Mouse (Mus musculus) cerebral cortex, adult 2 months (tissue): Measurements from ENCODE around the gene Snrk.

Experiments
- WGBS: fragments of 180-500 bp; shearing (Covaris S2); methylation state at CpG from one replicate; pipeline ENCODE4 v1.1.7; 2018; 5-methylcytosine and 5-hydroxymethylcytosine counted together

Snrk gene

DNA sequence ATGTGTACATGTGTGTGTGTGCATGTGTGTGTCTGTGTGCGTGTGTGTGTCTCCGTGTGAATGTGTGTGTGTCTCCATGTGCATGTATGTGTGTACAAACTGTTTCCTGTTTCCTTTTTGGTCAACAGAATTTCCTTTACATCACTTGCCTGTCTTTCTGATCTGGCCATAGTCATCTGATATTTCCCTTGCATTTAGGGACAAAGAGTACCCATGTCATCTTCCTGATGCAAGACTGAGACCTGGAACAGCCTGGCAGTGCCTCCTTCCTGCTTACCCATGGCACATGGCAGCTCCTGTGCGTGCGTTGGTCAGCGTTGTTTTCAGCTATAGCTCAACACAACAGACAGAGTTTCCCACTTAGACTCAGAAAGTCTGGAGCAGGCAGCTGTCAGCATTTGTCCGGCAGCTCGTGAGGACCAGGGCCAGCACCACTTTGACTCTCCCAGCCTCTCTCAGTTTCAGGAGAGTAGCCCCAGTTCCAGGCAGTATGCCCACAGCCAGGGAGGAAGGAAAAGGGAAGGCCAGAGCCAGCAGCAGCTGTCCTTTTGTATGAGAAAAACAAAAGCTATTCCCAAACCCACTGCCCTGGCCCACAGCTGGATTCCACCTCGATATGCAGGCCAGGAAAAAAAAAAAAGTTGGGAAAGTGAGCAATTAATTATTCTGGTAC is 7.4 kb upstream of the Snrk start:
- 52% methylated on average over 8 of the region's 8 CpGs for WGBS

- WGBS = 87% methylated on average over 6 of the region's 6 CpGs
Observed at GRCm38 (mm10) chr9:122110508-122110907, 6.6 kb upstream of the Snrk start.

- 88% methylated on average over 5 of the region's 5 CpGs for WGBS
Observed at GRCm38 (mm10) chr9:122110921-122111320, 6.1 kb upstream of the Snrk start.

DNA sequence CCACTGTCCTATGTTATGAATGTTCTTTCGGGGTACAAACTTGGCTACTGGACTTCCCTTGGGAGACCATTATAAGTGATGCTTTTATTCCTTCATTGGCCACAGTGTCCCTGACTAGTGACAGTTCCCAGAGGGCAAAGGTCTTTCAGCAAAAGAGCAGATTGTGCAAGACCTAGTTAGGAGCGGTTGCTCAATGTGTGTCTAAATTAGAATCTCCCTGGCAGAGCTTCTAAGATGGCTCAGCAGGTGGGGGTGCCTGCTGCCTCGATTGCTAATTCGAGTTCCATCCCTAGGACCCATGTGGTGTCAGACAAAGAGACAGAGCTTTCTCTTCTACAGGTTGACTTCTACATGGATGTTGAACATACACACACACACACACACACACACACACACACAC is 1.5 kb upstream of the Snrk start:
- WGBS = 46% methylated on average over 4 of the region's 4 CpGs

- 4% methylated on average over 1 of the region's 1 CpGs for WGBS
Observed at GRCm38 (mm10) chr9:122116359-122116758, 707 bp upstream of the Snrk start.

GRCm38 (mm10) chr9:122117692-122118529 is 845 bp downstream of the Snrk start:
- 2% methylated on average over 40 of the region's 40 CpGs for WGBS

- WGBS = 36% methylated on average over 3 of the region's 3 CpGs
Observed at GRCm38 (mm10) chr9:122120089-122120488, 3.0 kb downstream of the Snrk start.

GRCm38 (mm10) chr9:122122113-122122512 is 5.0 kb downstream of the Snrk start:
- WGBS = 74% methylated on average over 5 of the region's 5 CpGs

- 69% methylated on average over 5 of the region's 5 CpGs for WGBS
Observed at GRCm38 (mm10) chr9:122123181-122123580, 6.1 kb downstream of the Snrk start.

DNA sequence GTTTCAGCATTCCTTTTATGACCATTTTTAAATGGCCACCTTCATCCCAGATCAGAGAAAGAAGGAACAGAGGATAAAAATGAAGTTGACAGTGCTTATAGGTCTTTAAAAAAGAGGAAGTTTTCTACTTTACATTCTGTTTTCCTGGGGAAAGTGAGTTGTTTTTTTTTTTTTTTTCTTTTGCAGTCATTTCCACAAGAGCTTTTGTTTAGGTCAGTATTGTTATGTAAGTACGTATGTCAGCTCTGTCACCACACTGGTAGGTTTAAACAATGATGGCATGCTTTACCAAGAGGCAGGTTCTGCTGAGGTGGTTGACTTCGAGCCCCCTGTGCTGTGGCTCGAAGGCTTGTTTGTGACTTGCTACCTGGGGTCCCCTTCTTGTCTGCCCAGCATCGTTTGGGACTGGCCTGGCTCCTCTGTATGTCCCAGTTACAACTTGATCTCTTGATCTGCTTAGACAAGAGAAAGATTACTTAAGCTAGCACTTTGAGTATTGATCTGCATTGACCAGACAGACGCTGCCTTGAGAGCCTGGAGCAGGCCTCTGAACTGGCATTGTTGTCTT is 8.7 kb downstream of the Snrk start:
- 65% methylated on average over 5 of the region's 5 CpGs for WGBS

DNA sequence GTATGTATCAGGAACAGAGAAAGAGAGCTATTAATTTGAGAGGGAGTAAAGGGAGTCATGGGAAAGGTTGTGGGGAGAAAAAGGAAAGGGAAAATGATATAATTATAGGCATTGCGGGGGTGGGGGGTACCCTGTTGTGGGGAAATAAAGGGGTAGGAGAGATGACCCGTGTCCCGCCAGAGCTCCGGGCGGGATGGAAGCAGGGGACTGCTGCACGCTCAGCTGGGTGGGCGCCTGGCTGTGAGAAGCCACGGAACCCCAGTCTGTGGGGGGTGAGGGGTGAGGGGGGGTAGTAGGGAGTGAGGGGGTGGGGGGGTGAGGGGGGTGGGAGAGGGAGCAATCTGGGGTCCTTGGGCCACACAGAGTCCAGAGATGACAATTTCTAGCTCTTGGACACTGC is 9.7 kb downstream of the Snrk start:
- 72% methylated on average over 8 of the region's 8 CpGs for WGBS

GRCm38 (mm10) chr9:122127271-122127785 is 10.3 kb downstream of the Snrk start:
- 75% methylated on average over 3 of the region's 3 CpGs for WGBS

DNA sequence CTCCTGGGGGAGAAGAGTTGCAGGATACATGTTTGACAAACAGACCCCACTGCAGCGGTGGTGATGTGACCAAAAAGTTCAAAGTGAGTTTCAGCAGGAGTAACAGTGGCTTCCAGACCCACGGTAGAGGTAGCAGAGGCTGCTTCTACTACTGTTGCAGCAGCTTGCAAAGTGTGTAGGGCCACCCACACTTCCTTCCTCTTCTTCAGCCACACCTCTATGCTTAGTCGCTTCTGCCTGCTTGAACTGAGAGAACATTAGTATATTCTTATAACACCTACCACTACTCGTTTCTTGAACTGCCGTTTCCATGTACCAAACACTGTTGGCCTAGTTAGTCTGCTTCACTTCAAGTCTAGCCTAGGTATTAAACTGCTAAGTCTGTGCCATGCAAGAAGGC is 11.6 kb downstream of the Snrk start:
- 37% methylated on average over 5 of the region's 5 CpGs for WGBS

DNA sequence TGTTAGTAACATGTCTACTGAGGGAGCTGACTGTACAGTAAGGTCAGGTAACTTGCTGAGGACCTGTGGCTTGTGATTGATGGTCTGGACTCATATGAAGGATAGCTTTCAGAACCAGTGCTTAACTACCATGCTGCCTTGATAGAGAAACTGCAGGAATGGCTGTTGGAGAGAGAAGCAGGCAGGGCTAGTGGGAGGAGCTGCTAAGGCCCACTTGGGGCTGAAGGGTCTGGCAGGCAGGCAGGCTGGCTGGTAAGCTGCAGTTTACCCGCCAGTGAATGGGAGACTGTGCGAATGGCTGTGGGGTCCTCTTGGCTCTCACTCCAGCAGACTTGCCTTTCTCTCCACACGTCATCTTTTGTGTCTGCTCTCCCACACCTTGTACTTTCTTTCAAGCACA is 13.6 kb downstream of the Snrk start:
- 53% methylated on average over 3 of the region's 3 CpGs for WGBS

- 87% methylated on average over 7 of the region's 7 CpGs for WGBS
Observed at GRCm38 (mm10) chr9:122132145-122132544, 15.1 kb downstream of the Snrk start.

DNA sequence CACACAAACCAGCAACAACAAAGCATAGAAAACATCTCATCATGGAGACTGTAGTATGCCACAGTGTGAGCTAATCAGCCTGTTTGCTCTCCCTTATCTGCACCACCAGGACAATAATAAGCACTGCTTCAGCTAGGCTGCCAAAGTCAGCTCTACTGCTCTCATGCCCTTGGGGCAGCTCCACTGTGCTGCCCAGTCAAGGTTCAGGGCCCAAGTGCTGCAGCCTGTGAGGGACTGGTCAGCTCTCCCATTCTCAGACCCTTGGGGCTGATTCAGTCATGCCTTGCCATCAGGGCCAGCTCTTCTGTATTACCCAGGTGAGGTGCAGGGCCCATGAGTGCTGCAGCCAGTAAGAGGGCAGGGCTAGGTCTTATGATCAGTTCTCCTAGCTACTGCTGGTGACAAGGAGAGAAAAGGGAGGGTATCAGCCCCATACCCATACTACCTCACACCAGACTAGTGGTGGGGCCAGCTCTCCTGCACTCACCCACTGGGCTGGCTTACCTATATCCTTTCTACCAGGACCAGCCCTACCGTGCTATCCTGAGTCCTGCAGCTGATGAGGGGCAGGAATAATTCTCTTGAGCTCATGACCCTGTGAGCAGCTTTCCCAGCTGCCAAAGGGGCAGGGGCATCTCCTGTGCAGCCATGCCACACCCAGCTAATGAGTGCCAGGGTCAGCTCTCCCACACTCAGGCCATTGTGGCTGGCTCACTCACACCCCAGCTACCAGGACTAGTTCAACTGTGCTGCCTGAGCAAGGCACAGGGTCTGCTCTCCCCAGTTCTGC is 18.2 kb downstream of the Snrk start:
- WGBS = 55% methylated on average over 1 of the region's 1 CpGs

DNA sequence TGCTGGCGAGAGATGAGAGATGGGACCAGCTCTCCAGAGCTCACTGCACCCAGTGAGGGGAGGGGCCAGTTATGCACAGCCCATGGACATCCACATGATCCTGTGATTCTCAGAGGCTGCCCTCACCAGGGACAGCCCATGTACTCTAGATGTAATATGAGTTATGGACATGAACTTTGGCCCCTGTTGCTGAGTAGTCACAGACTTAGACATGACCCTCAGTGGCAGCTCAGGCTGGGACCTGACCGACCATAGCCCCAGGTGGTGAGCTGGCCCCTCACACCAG is 18.8 kb downstream of the Snrk start:
- WGBS = 79% methylated on average over 2 of the region's 2 CpGs

GRCm38 (mm10) chr9:122137960-122138359 is 20.9 kb downstream of the Snrk start:
- WGBS = 80% methylated on average over 1 of the region's 1 CpGs

- 93% methylated on average over 4 of the region's 4 CpGs for WGBS
Observed at GRCm38 (mm10) chr9:122138371-122139029, 21.4 kb downstream of the Snrk start.

- 49% methylated on average over 2 of the region's 2 CpGs for WGBS
Observed at GRCm38 (mm10) chr9:122139236-122139635, 22.2 kb downstream of the Snrk start.

DNA sequence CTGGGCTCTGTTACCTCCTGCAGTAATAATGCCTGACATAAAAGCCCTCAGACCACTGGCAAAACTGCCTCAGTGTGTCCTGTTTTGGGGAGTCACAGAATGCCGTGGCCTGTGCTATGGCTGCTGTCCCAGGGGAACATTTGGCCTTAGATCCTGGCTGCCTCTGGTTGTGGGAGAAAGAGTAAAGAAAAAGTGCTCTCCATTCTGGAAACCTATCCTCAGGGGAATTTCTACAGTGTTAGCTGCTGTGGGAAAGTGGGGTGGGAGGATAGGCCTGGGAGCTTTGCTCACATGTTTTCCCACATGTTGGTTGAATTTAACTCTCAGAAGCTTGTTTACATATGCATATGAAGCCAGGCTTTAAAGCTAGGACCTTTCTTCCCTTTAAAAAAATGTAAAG is 26.2 kb downstream of the Snrk start:
- WGBS = 52% methylated on average over 1 of the region's 1 CpGs

DNA sequence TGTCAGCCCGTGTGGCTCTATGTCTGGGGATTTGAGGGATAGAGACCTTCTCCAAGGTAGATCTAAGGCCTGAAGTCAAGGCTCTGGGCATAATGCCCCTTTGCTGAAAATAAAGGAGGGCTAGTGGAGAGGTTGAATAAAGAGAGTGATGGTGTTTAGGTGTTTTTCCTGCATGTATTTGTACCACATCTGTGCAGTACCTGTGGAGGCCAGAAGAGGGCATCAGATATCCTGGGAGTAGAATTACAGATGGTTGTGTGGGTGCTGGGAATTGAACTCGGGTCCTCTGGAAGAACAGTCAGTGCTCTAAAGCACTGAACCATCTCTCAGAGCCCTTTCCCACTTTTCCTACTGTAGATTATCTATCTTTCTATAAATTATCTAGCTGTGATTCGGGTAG is 27.7 kb downstream of the Snrk start:
- 98% methylated on average over 3 of the region's 3 CpGs for WGBS
